Comparison of ENCODE assay signal across 8 mouse cellular contexts in the genomic region with DNA sequence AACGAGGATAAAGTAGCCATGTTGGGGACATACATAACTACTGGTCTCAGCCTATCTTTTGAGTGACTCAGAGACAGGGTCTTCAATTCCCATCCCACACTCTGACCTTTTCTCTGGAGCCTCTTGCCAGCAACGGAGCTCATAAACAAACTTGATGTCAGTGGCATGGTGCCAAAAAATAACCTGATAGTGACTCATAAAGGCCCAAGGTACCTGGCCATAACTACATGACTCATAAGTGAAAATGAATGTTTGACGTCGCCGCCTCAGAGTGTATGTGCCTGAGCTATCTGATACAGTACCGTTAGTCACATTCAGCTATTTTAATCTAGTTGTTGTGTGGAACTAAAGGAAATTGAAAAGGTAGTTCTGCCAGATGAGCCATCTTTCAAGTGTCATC. TPM values are rescaled to one million over a fixed set of nuclear protein-coding genes. Genes with fewer than 3 reads are reported as not detected.
DNase-seq lines count a peak whose midpoint lies in the region; ATAC-seq and TF ChIP-seq lines count a peak whose summit lies in the region.

No protein-coding gene starts in this region.

- TF ChIP-seq POLR2A in embryonic fibroblast, embryonic 13.5 days (IDR thresholded peaks at IDR 0.05; ENCODE audit: low read depth, low read length), result no peak

- no peaks in the 10 kb centered on the region for H3K27me3 ChIP-seq in heart, embryonic 11.5 days (ENCODE audit: control insufficient read depth, insufficient read depth, low read length)
- no peaks in the 10 kb centered on the region for H3K27me3 ChIP-seq in stomach, embryonic 15.5 days (replicated peaks)
- no peaks in the 10 kb centered on the region for H3K27me3 ChIP-seq in neural tube, embryonic 15.5 days (replicated peaks)

- no peaks in the 10 kb centered on the region for H3K9me3 ChIP-seq in heart, embryonic 11.5 days (replicated peaks; ENCODE audit: control insufficient read depth, low read length)
- H3K9me3 ChIP-seq in stomach, embryonic 15.5 days, result no peaks in the 10 kb centered on the region
- H3K9me3 ChIP-seq in neural tube, embryonic 15.5 days (replicated peaks), result no peaks in the 10 kb centered on the region

- TF ChIP-seq CTCF in embryonic fibroblast, embryonic 13.5 days (IDR thresholded peaks at IDR 0.05; ENCODE audit: borderline replicate concordance, insufficient read depth, low read length), result no peak

- no peaks in the 10 kb centered on the region for H3K36me3 ChIP-seq in heart, embryonic 11.5 days (ENCODE audit: control insufficient read depth, insufficient read depth, low read length)
- H3K36me3 ChIP-seq in stomach, embryonic 15.5 days, result no peaks in the 10 kb centered on the region
- no peaks in the 10 kb centered on the region for H3K36me3 ChIP-seq in neural tube, embryonic 15.5 days

- no peak overlapping the region for H3K4me2 ChIP-seq in heart, embryonic 11.5 days
- no peak overlapping the region for H3K4me2 ChIP-seq in stomach, embryonic 15.5 days
- no peak overlapping the region for H3K4me2 ChIP-seq in neural tube, embryonic 15.5 days

- H3K27ac ChIP-seq in heart, embryonic 11.5 days (ENCODE audit: low read depth, low read length), result peak overlapping the region; percentile 99
- H3K27ac ChIP-seq in embryonic fibroblast, embryonic 13.5 days (ENCODE audit: insufficient read depth, low read length), result peak overlapping the region; percentile 20; the same call in 1 of the 2 replicates
- H3K27ac ChIP-seq in stomach, embryonic 15.5 days, result peak overlapping the region; percentile 76; the same call in 1 of the 2 replicates
- H3K27ac ChIP-seq in neural tube, embryonic 15.5 days (replicated peaks), result no peak overlapping the region

- no peak overlapping the region for H3K9ac ChIP-seq in heart, embryonic 11.5 days (ENCODE audit: low read depth, low read length)
- H3K9ac ChIP-seq in stomach, embryonic 15.5 days, result no peak overlapping the region
- H3K9ac ChIP-seq in neural tube, embryonic 15.5 days (replicated peaks), result no peak overlapping the region

- DNase-seq in heart, postnatal 4 days, result no peak
- DNase-seq in lung, postnatal 36 days, result peak; percentile 26
- no peak for DNase-seq in lung, postnatal 25 days (ENCODE audit: low spot score)

- WGBS in heart, embryonic 11.5 days (ENCODE audit: insufficient replicate concordance), result 73% methylated on average over 6 of the region's 6 CpGs
- 51% methylated on average over 6 of the region's 6 CpGs for WGBS in stomach, embryonic 15.5 days
- WGBS in neural tube, embryonic 15.5 days, result 77% methylated on average over 6 of the region's 6 CpGs

- no peak overlapping the region for H3K4me3 ChIP-seq in heart, embryonic 11.5 days (ENCODE audit: low read depth, low read length)
- no peak overlapping the region for H3K4me3 ChIP-seq in embryonic fibroblast, embryonic 13.5 days (ENCODE audit: insufficient read depth, low read length)
- no peak overlapping the region for H3K4me3 ChIP-seq in stomach, embryonic 15.5 days (replicated peaks)
- no peak overlapping the region for H3K4me3 ChIP-seq in neural tube, embryonic 15.5 days (replicated peaks)

- peaks cover 72% of the 10 kb centered on the region for H3K4me1 ChIP-seq in heart, embryonic 11.5 days (ENCODE audit: control insufficient read depth, insufficient read depth, low read length)
- H3K4me1 ChIP-seq in embryonic fibroblast, embryonic 13.5 days (ENCODE audit: control insufficient read depth, insufficient read depth, low read length), result peaks cover 33% of the 10 kb centered on the region
- H3K4me1 ChIP-seq in stomach, embryonic 15.5 days, result peaks cover 64% of the 10 kb centered on the region
- H3K4me1 ChIP-seq in neural tube, embryonic 15.5 days, result peaks cover 29% of the 10 kb centered on the region

- ATAC-seq in heart, embryonic 11.5 days (replicated peaks; ENCODE audit: insufficient number of reproducible peaks, low FRiP score, low TSS enrichment), result no peak
- ATAC-seq in stomach, embryonic 15.5 days (ENCODE audit: insufficient read depth, low FRiP score, low read depth), result no peak
- ATAC-seq in neural tube, embryonic 15.5 days (ENCODE audit: low FRiP score), result no peak
- no peak for ATAC-seq in monocyte, adult 5-6 weeks (replicated peaks; ENCODE audit: insufficient number of reproducible peaks, low FRiP score, low TSS enrichment, poor library complexity, severe bottlenecking)

RNA-seq across cellular contexts. Expression of a gene that starts 16.9 kb away (rescaled TPM):
- polyA plus RNA-seq in heart, embryonic 11.5 days (2014; fragmentation: Nextera tagmentation; extraction: Ambion mirVana), result 73.1 and 86.9 TPM in 2 replicates
- total RNA-seq in heart, postnatal 4 days (2021), result 10 to 100 TPM; 18.7 to 19.9 TPM
- polyA plus RNA-seq in embryonic fibroblast, embryonic 13.5 days (2011; ENCODE audit: insufficient read length, low read depth, missing spikeins), result 17.5 and 24.4 TPM in 2 replicates
- polyA plus RNA-seq in stomach, embryonic 15.5 days (2015; fragmentation: Nextera tagmentation; extraction: Ambion mirVana), result 54.1 and 54.4 TPM in 2 replicates
- 8.7 and 19.6 TPM in 2 replicates for polyA plus RNA-seq in neural tube, embryonic 15.5 days (2015; fragmentation: Nextera tagmentation; extraction: Ambion mirVana)
- 1.8 to 4.7 TPM (median 4.7 TPM) in 3 replicates for total RNA-seq in monocyte, adult 5-6 weeks (2017)
